Mouse (Mus musculus): ENCODE measurements around the gene Llgl2. TPM values are rescaled to one million over a fixed set of nuclear protein-coding genes. Genes with fewer than 3 reads are reported as not detected.

Gene Llgl2
- polyA plus RNA-seq, 1 experiment from 2014 or later = 1.3 TPM

DNA sequence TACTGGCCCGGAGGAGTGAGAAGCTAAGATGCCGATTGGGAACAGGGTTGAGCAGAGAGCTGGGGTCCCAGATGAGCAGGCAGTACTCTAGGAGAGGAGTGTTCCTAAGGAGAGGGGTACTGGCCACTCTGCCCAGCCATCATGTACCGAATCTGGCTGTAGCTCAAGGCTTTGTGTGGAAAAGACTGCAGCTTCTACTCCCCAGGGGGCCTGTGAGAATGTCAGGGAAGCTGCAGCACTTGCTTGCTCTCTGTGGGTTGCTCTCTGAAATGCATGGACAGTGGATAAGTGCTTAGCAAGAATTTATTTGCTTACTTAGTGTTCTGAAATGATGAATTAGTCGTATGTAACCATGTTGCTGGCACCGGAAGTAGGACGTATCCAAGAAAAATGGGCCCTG is 37.4 kb upstream of the Llgl2 start:
- no peak overlapping the region for H3K27ac ChIP-seq (ENCODE audit: low read depth, low read length)
- WGBS = 48% methylated on average over 6 of the region's 6 CpGs
- no peak for ATAC-seq

GRCm38 (mm10) chr11:115789787-115790186 is 34.1 kb upstream of the Llgl2 start:
- no peak for ATAC-seq
- Histone ChIP-seq H3K4me3 (ENCODE audit: low read length) (no peak overlapping the region), H3K27me3 (replicated peaks; ENCODE audit: control insufficient read depth, insufficient read depth, low read length) (no peaks in the 10 kb centered on the region), H3K4me1 (ENCODE audit: control insufficient read depth, insufficient read depth, low read depth, low read length) (peaks cover 17% of the 10 kb centered on the region), H3K36me3 (ENCODE audit: control insufficient read depth, insufficient read depth, low read length) (peaks cover 32% of the 10 kb centered on the region), H3K4me2 (ENCODE audit: low read length) (no peak overlapping the region), H3K27ac (ENCODE audit: low read depth, low read length) (no peak overlapping the region), H3K9me3 (ENCODE audit: control insufficient read depth, low read length) (no peaks in the 10 kb centered on the region), H3K9ac (ENCODE audit: low read depth, low read length) (no peak overlapping the region)
- 73% methylated on average over 7 of the region's 7 CpGs for WGBS

More for the DNA sequence above, 37.4 kb upstream of the Llgl2 start:
- Histone ChIP-seq H3K9ac (ENCODE audit: low read depth, low read length) (peak overlapping the region; percentile 22; the same call in 1 of the 2 replicates), H3K36me3 (ENCODE audit: control insufficient read depth, insufficient read depth, low read length) (peaks cover 10% of the 10 kb centered on the region), H3K27me3 (replicated peaks; ENCODE audit: control insufficient read depth, insufficient read depth, low read length) (no peaks in the 10 kb centered on the region), H3K4me1 (ENCODE audit: control insufficient read depth, insufficient read depth, low read depth, low read length) (peaks cover 20% of the 10 kb centered on the region), H3K4me2 (ENCODE audit: low read length) (0 out of 2 replicates have a peak overlapping the region, but pooled peaks have one; percentile 10), H3K9me3 (ENCODE audit: control insufficient read depth, low read length) (no peaks in the 10 kb centered on the region), H3K4me3 (ENCODE audit: low read length) (no peak overlapping the region)

GRCm38 (mm10) chr11:115791919-115792318 is 31.9 kb upstream of the Llgl2 start:
- H3K9me3 ChIP-seq (ENCODE audit: control insufficient read depth, low read length) = no peaks in the 10 kb centered on the region
- H3K4me2 ChIP-seq (ENCODE audit: low read length) = no peak overlapping the region
- peaks cover 4% of the 10 kb centered on the region for H3K4me1 ChIP-seq (ENCODE audit: control insufficient read depth, insufficient read depth, low read depth, low read length)
- peaks cover 39% of the 10 kb centered on the region for H3K36me3 ChIP-seq (ENCODE audit: control insufficient read depth, insufficient read depth, low read length)
- no peak overlapping the region for H3K9ac ChIP-seq (ENCODE audit: low read depth, low read length)
- H3K27me3 ChIP-seq (replicated peaks; ENCODE audit: control insufficient read depth, insufficient read depth, low read length) = no peaks in the 10 kb centered on the region
- 94% methylated on average over 16 of the region's 16 CpGs for WGBS
- no peak for ATAC-seq
- no peak overlapping the region for H3K4me3 ChIP-seq (ENCODE audit: low read length)
- no peak overlapping the region for H3K27ac ChIP-seq (ENCODE audit: low read depth, low read length)

DNA sequence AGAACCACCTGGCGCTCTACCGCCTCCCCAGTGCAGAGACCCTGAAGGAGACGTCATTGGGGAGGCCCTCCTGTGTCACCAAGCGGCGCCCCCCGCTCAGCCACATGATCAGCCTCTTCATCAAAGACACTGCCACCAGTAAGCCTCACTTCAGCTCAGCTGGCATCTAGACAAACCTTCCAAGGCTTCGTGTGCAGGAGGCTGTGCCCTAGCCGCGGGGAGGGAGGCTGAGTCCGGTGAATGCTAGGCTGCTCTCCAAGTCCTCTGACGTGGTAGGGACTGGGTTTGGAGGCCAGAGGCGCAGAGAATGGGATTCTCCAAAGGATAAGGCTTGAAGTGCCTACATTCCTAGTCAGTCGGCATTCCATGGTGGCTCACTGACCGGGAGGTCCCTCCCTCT is 31.5 kb upstream of the Llgl2 start:
- H3K9me3 ChIP-seq (ENCODE audit: control insufficient read depth, low read length) = no peaks in the 10 kb centered on the region
- H3K27me3 ChIP-seq (replicated peaks; ENCODE audit: control insufficient read depth, insufficient read depth, low read length) = no peaks in the 10 kb centered on the region
- H3K4me3 ChIP-seq (ENCODE audit: low read length) = no peak overlapping the region
- no peak overlapping the region for H3K9ac ChIP-seq (ENCODE audit: low read depth, low read length)
- no peak overlapping the region for H3K4me2 ChIP-seq (ENCODE audit: low read length)
- H3K36me3 ChIP-seq (ENCODE audit: control insufficient read depth, insufficient read depth, low read length) = peaks cover 43% of the 10 kb centered on the region
- no peaks in the 10 kb centered on the region; the same call in 1 of the 2 replicates for H3K4me1 ChIP-seq (ENCODE audit: control insufficient read depth, insufficient read depth, low read depth, low read length)
- H3K27ac ChIP-seq (ENCODE audit: low read depth, low read length) = no peak overlapping the region
- no peak for ATAC-seq
- 79% methylated on average over 14 of the region's 14 CpGs for WGBS

GRCm38 (mm10) chr11:115796898-115797297 is 27.0 kb upstream of the Llgl2 start:
- ATAC-seq = no peak
- Histone ChIP-seq H3K4me1 (ENCODE audit: control insufficient read depth, insufficient read depth, low read depth, low read length) (no peaks in the 10 kb centered on the region), H3K36me3 (ENCODE audit: control insufficient read depth, insufficient read depth, low read length) (peaks cover 50% of the 10 kb centered on the region), H3K4me2 (ENCODE audit: low read length) (no peak overlapping the region), H3K4me3 (ENCODE audit: low read length) (no peak overlapping the region), H3K27ac (ENCODE audit: low read depth, low read length) (no peak overlapping the region), H3K27me3 (replicated peaks; ENCODE audit: control insufficient read depth, insufficient read depth, low read length) (no peaks in the 10 kb centered on the region), H3K9ac (ENCODE audit: low read depth, low read length) (no peak overlapping the region), H3K9me3 (ENCODE audit: control insufficient read depth, low read length) (no peaks in the 10 kb centered on the region)
- 86% methylated on average over 15 of the region's 15 CpGs for WGBS

DNA sequence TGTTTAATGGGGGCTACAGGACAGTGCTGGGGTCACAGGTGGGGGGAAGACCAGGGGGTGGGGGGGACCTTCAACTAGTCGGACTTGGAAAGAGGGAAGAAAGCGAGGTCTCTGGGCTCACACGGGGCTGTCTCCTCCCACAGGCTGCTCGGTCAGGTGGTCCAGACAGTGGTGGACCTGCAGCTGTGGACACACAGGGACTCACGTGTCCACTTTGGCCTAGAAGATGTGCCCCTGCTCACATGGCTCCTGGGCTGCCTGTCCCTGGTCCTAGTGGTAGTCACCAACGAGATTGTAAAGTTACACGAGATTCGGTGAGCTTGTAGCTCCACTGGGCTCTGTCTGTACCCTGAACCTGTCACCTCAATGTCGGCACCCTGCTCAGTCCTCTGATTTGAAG is 26.2 kb upstream of the Llgl2 start:
- Histone ChIP-seq H3K27ac (ENCODE audit: low read depth, low read length) (no peak overlapping the region), H3K4me2 (ENCODE audit: low read length) (no peak overlapping the region), H3K9ac (ENCODE audit: low read depth, low read length) (no peak overlapping the region), H3K36me3 (ENCODE audit: control insufficient read depth, insufficient read depth, low read length) (peaks cover 43% of the 10 kb centered on the region), H3K9me3 (ENCODE audit: control insufficient read depth, low read length) (no peaks in the 10 kb centered on the region), H3K27me3 (replicated peaks; ENCODE audit: control insufficient read depth, insufficient read depth, low read length) (no peaks in the 10 kb centered on the region), H3K4me3 (ENCODE audit: low read length) (no peak overlapping the region), H3K4me1 (ENCODE audit: control insufficient read depth, insufficient read depth, low read depth, low read length) (no peaks in the 10 kb centered on the region)
- WGBS = 86% methylated on average over 9 of the region's 9 CpGs
- ATAC-seq = no peak

- peaks cover 36% of the 10 kb centered on the region for H3K36me3 ChIP-seq (ENCODE audit: control insufficient read depth, insufficient read depth, low read length)
- H3K4me3 ChIP-seq (ENCODE audit: low read length) = no peak overlapping the region
- H3K9ac ChIP-seq (ENCODE audit: low read depth, low read length) = no peak overlapping the region
- no peak overlapping the region for H3K4me2 ChIP-seq (ENCODE audit: low read length)
- H3K27ac ChIP-seq (ENCODE audit: low read depth, low read length) = no peak overlapping the region
- H3K4me1 ChIP-seq (ENCODE audit: control insufficient read depth, insufficient read depth, low read depth, low read length) = no peaks in the 10 kb centered on the region
- no peaks in the 10 kb centered on the region for H3K27me3 ChIP-seq (replicated peaks; ENCODE audit: control insufficient read depth, insufficient read depth, low read length)
- 94% methylated on average over 18 of the region's 18 CpGs for WGBS
- ATAC-seq = no peak
- H3K9me3 ChIP-seq (ENCODE audit: control insufficient read depth, low read length) = no peaks in the 10 kb centered on the region
Observed at GRCm38 (mm10) chr11:115800981-115801380, 22.9 kb upstream of the Llgl2 start.

DNA sequence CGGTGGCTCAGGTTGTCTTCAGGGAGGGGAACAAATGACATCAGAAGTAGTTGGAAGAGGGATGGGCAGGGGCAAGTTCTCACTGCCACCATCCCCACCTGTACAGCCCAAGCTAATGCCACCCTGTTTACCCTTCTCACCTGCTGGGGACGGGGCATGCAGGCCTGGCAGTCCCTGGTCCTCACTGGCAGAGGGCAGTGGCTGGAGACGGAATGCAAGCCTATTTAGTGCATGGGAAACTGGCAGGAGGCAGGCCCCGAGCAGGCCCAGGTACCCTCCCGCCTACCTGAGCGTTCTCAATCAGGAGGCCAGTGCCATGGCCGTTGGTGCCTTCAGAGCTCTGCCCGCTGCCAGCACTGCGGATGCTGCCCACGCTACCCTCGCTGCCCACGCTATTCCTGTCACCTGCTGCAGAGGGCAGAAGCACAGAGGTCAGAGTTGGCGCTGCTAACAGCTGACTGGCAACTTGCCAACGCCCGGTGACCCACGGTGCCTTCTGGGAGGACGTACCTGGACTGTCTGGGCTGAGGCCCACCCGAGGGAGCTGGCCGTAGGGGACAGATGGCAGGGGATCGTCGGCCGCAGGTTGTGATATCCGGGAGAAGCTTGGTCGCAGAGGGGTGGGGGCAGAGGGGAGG is 20.7 kb upstream of the Llgl2 start:
- Histone ChIP-seq H3K4me3 (ENCODE audit: low read length) (no peak overlapping the region), H3K27ac (ENCODE audit: low read depth, low read length) (no peak overlapping the region), H3K9ac (ENCODE audit: low read depth, low read length) (no peak overlapping the region), H3K4me2 (ENCODE audit: low read length) (no peak overlapping the region), H3K9me3 (ENCODE audit: control insufficient read depth, low read length) (no peaks in the 10 kb centered on the region), H3K27me3 (replicated peaks; ENCODE audit: control insufficient read depth, insufficient read depth, low read length) (no peaks in the 10 kb centered on the region), H3K4me1 (ENCODE audit: control insufficient read depth, insufficient read depth, low read depth, low read length) (peaks cover 8% of the 10 kb centered on the region), H3K36me3 (ENCODE audit: control insufficient read depth, insufficient read depth, low read length) (peaks cover 21% of the 10 kb centered on the region)
- ATAC-seq = no peak
- WGBS = 88% methylated on average over 24 of the region's 24 CpGs

DNA sequence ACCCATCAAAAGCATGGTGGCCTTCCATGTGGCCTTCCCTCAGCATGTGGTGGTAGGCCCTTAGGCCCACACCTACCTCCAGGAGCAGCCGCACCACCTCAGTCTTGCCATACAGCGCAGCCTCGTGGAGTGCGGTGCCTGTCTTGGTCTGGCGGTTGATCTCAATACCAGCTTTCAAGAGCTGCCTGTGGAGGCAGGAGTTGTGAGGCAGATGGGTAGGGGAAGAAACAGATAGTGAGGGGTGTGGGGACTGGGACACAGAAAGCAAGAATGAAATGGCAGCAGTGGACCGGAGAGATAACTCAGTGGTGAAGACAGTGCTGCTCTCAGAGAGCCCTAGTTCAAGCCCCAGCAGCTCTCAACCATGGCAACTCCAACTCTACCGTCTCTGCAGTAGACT is 18.8 kb upstream of the Llgl2 start:
- peaks cover 24% of the 10 kb centered on the region for H3K4me1 ChIP-seq (ENCODE audit: control insufficient read depth, insufficient read depth, low read depth, low read length)
- H3K9ac ChIP-seq (ENCODE audit: low read depth, low read length) = no peak overlapping the region
- no peak overlapping the region for H3K27ac ChIP-seq (ENCODE audit: low read depth, low read length)
- WGBS = 92% methylated on average over 7 of the region's 7 CpGs
- no peak overlapping the region for H3K4me3 ChIP-seq (ENCODE audit: low read length)
- no peaks in the 10 kb centered on the region for H3K9me3 ChIP-seq (ENCODE audit: control insufficient read depth, low read length)
- H3K4me2 ChIP-seq (ENCODE audit: low read length) = no peak overlapping the region
- peaks cover 11% of the 10 kb centered on the region for H3K36me3 ChIP-seq (ENCODE audit: control insufficient read depth, insufficient read depth, low read length)
- no peak for ATAC-seq
- H3K27me3 ChIP-seq (replicated peaks; ENCODE audit: control insufficient read depth, insufficient read depth, low read length) = no peaks in the 10 kb centered on the region

Data from hindbrain, embryonic 16.5 days (tissue).